Mouse (Mus musculus): ENCODE results near the gene Slc37a3.

GRCm38 (mm10) chr6:39423130-39423551, 45.7 kb upstream of the Slc37a3 start:
- TF ChIP-seq CTCF (IDR thresholded peaks at IDR 0.05; ENCODE audit: control insufficient read depth, insufficient read depth, low read length) (no peak), POLR2A (IDR thresholded peaks at IDR 0.05; ENCODE audit: borderline replicate concordance, control insufficient read depth, low read depth, low read length) (no peak)
